16 mouse cellular contexts compared by ENCODE assay signal in genomic region chr19:4196548-4196947, GRCm38 (mm10). TPM values are rescaled to one million over a fixed set of nuclear protein-coding genes. Genes with fewer than 3 reads are reported as not detected.
DNase-seq lines count a peak whose midpoint lies in the region; ATAC-seq and TF ChIP-seq lines count a peak whose summit lies in the region.
"Had no signal": no experiment of that assay in that cellular context is flagged by ENCODE, and none has a peak within 500 bp of the region (broad histone marks: within the 10 kb centered on the region; RNA-seq: fewer than 3 reads in every experiment).

No protein-coding gene starts in this region.

- no peaks in the 10 kb centered on the region for H3K27me3 ChIP-seq in intestine, postnatal 0 days (replicated peaks; ENCODE audit: control insufficient read depth, insufficient read depth, low read length)
- H3K27me3 ChIP-seq: forebrain, embryonic 15.5 days had no signal

- H3K4me3 ChIP-seq in intestine, postnatal 0 days (ENCODE audit: low read depth, low read length), result no peak overlapping the region
- H3K4me3 ChIP-seq: forebrain, embryonic 15.5 days had no signal

- DNase-seq in cerebellum, adult 9-10 months, result peak; percentile 53
- no peak for DNase-seq in cerebellum, postnatal 4 days (ENCODE audit: low spot score in 2 of 2)
- peak; percentile 54 for DNase-seq in kidney, postnatal 10 days
- DNase-seq in kidney, adult 8-10 months, result no peak
- peak; percentile 71 for DNase-seq in MN1 (ENCODE audit: low spot score)
- DNase-seq in urinary bladder, postnatal 4 days (ENCODE audit: low spot score in 2 of 2), result no peak
- no peak for DNase-seq in neural tube, embryonic 10.5 days (ENCODE audit: extremely low spot score, low spot score)
- DNase-seq: layer of hippocampus, adult 9-11 months had no signal

- H3K4me2 ChIP-seq in intestine, postnatal 0 days (replicated peaks; ENCODE audit: low read depth), result no peak overlapping the region
- H3K4me2 ChIP-seq: forebrain, embryonic 15.5 days had no signal

- H3K9me3 ChIP-seq in intestine, postnatal 0 days (ENCODE audit: control insufficient read depth), result no peaks in the 10 kb centered on the region
- H3K9me3 ChIP-seq: forebrain, embryonic 15.5 days had no signal

- no peak for ATAC-seq in intestine, postnatal 0 days
- ATAC-seq: activated CD4-positive, CD25-positive, alpha-beta regulatory T cell, adult 4 months; CD4-positive, CD25-positive, alpha-beta regulatory T cell, adult 4 months; forebrain, embryonic 15.5 days had no signal

- peak overlapping the region; percentile 36; the same call in 1 of the 2 replicates for H3K27ac ChIP-seq in intestine, postnatal 0 days (ENCODE audit: low read depth, low read length)

- peaks cover 14% of the 10 kb centered on the region for H3K4me1 ChIP-seq in intestine, postnatal 0 days (replicated peaks; ENCODE audit: control insufficient read depth, insufficient read depth, low read length)

- no peak for TF ChIP-seq CTCF in intestine, postnatal 0 days (IDR thresholded peaks at IDR 0.05; ENCODE audit: low read depth)

- H3K36me3 ChIP-seq in intestine, postnatal 0 days (ENCODE audit: control insufficient read depth, insufficient read depth), result peaks cover 46% of the 10 kb centered on the region

- 11% methylated on average over 5 of the region's 5 CpGs for WGBS in intestine, postnatal 0 days

- no peak overlapping the region for H3K9ac ChIP-seq in intestine, postnatal 0 days (ENCODE audit: low read depth, low read length)
- H3K9ac ChIP-seq: forebrain, embryonic 15.5 days had no signal

RNA-seq across cellular contexts. Expression of gene Ppp1ca, which starts 4.7 kb away (rescaled TPM):
- polyA plus RNA-seq in intestine, postnatal 0 days (2015; fragmentation: Nextera tagmentation; extraction: Ambion mirVana), result 370 and 382 TPM in 2 replicates

RNA-seq across cellular contexts. Expression of gene Rad9a, which starts 4.9 kb away (rescaled TPM):
- 12.3 and 13.5 TPM in 2 replicates for polyA plus RNA-seq in intestine, postnatal 0 days (2015; fragmentation: Nextera tagmentation; extraction: Ambion mirVana)

RNA-seq across cellular contexts. Expression of gene Tbc1d10c, which starts 5.5 kb away (rescaled TPM):
- polyA plus RNA-seq in intestine, postnatal 0 days (2015; fragmentation: Nextera tagmentation; extraction: Ambion mirVana), result 2.0 and 2.3 TPM in 2 replicates

RNA-seq across cellular contexts. Expression of gene Clcf1, which starts 17.5 kb away (rescaled TPM):
- polyA plus RNA-seq in intestine, postnatal 0 days (2015; fragmentation: Nextera tagmentation; extraction: Ambion mirVana), result 2.4 and 2.5 TPM in 2 replicates

RNA-seq across cellular contexts. Expression of gene AC109138.7, which starts 17.6 kb away (rescaled TPM):
- not detected in 2 replicates for polyA plus RNA-seq in intestine, postnatal 0 days (2015; fragmentation: Nextera tagmentation; extraction: Ambion mirVana)
- polyA plus RNA-seq: activated CD4-positive, CD25-positive, alpha-beta regulatory T cell, adult 4 months; CD4-positive, CD25-positive, alpha-beta regulatory T cell, adult 4 months; cortical plate, adult 2 months; forebrain, embryonic 15.5 days; heart, postnatal 0 days; lung, embryonic 16.5 days; stomach, embryonic 16.5 days had no signal

Comparison
In these comparisons a context has a peak if more than half of its experiments do, and no peak if none do; other contexts are left out.
1. DNase-seq: peak in cerebellum, adult 9-10 months (single experiment), kidney, postnatal 10 days (single experiment) and MN1 (single experiment); none in cerebellum, postnatal 4 days (0 of 2), kidney, adult 8-10 months (0 of 2), urinary bladder, postnatal 4 days (0 of 2) and neural tube, embryonic 10.5 days (single experiment).